Mouse (Mus musculus): ENCODE measurements at regions not wholly inside any gene's neighbourhood (a gene's known extent, or its start where the extent isn't known, plus 50 kb on each side); places are given as distances from the start of the nearest gene placed in this dataset.

DNA sequence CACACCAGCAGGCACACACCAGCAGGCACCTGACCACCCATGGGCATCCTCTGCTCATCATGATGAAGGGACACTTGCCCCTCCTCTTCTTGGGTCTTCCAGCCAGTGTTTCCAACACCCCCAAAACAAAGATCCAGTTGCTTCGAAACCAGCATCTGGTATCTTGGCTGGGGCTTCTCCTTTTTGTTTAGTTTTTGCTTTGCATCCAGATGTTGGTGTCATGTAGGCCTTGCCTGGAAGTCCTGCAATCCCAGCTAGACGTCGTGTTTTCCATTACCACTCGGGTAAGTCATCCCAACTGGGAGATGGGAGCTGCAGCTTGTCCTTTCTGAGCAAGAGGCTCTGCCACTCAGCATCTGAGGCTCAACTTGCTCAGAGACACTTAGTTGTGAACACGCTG is 70.6 kb upstream of the Tspan2 start:
- TF ChIP-seq MYOD1 (IDR thresholded peaks at IDR 0.05; ENCODE audit: control insufficient read depth, insufficient read length, low read depth) (no peak), CTCF (IDR thresholded peaks at IDR 0.05; ENCODE audit: control insufficient read depth, insufficient read depth, insufficient read length) (no peak), MAX (IDR thresholded peaks at IDR 0.05) (no peak), MYOG (IDR thresholded peaks at IDR 0.05; ENCODE audit: control insufficient read depth, extremely low read depth, insufficient read length) (no peak)
- Histone ChIP-seq H3ac (ENCODE audit: control insufficient read depth, insufficient read length, low read depth) (no peak overlapping the region), H3K27me3 (ENCODE audit: control insufficient read depth, insufficient read depth, insufficient read length) (no peaks in the 10 kb centered on the region), H3K79me3 (ENCODE audit: low read depth) (no peaks in the 10 kb centered on the region), H3K4me3 (ENCODE audit: insufficient read depth, poor library complexity, severe bottlenecking) (no peak overlapping the region), H3K79me2 (ENCODE audit: control insufficient read depth, insufficient read depth) (no peaks in the 10 kb centered on the region), H3K36me3 (ENCODE audit: control insufficient read depth, insufficient read depth) (no peaks in the 10 kb centered on the region)

DNA sequence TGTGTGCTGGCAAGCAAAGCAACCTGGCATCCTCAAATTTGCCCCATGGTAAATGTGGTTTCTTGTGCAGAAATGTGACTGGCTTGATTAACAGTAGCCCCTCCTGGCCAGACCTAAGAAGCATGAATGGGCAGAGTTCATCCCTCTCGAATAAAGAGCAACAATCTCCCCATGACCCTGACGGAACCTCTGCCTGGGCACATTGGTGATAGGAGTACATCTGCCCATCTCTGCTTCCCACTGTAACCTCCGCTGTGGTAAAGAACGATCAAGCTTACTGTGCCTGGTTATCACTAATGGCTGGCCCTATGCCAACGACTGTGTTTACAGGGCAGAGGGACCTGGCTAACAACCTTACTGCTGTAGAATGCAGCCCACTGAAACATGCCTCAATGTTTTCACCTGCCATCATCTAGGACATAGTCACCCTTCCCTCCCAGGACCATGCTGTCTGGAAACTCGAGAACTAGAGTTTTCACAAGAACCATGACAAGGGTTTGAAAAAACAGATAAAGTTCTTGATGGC is 69.6 kb upstream of the Tspan2 start:
- no peaks in the 10 kb centered on the region for H3K27me3 ChIP-seq (ENCODE audit: control insufficient read depth, insufficient read depth, insufficient read length)
- H3ac ChIP-seq (ENCODE audit: control insufficient read depth, insufficient read length, low read depth), result no peak overlapping the region
- H3K79me2 ChIP-seq (ENCODE audit: control insufficient read depth, insufficient read depth), result no peaks in the 10 kb centered on the region
- no peaks in the 10 kb centered on the region for H3K36me3 ChIP-seq (ENCODE audit: control insufficient read depth, insufficient read depth)
- TF ChIP-seq FOSL1 (IDR thresholded peaks at IDR 0.05; ENCODE audit: insufficient read depth, low read length, poor library complexity, severe bottlenecking) (no peak), MYOD1 (IDR thresholded peaks at IDR 0.05; ENCODE audit: control insufficient read depth, insufficient read length, low read depth) (no peak), MYOG (IDR thresholded peaks at IDR 0.05; ENCODE audit: control insufficient read depth, extremely low read depth, insufficient read length) (no peak), CEBPB (IDR thresholded peaks at IDR 0.05; ENCODE audit: low read depth) (no peak), USF1 (IDR thresholded peaks at IDR 0.05; ENCODE audit: low read depth) (no peak), CTCF (IDR thresholded peaks at IDR 0.05; ENCODE audit: control insufficient read depth, insufficient read depth, insufficient read length) (no peak), MAX (IDR thresholded peaks at IDR 0.05) (no peak)
- no peaks in the 10 kb centered on the region for H3K79me3 ChIP-seq (ENCODE audit: low read depth)
- H3K4me3 ChIP-seq (ENCODE audit: insufficient read depth, poor library complexity, severe bottlenecking), result no peak overlapping the region

DNA sequence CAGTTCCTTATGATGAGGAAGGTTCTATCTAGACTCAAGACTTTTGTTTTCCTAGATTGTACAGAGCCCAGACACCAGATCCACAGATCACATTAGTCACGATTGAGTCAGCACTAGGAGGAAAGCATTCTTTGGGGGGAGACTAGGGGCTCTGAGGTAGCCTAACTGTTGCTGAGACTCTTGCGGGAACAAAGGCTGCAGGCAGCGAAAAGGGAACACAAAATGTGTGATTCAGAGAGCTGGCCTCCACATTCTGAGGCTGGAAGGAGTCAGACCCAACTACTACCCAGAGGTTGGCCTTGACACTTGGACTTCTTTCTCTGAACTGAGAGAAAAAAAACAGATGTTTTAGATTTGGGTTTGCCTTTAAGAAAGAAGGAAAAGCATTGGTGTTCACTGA is 66.5 kb upstream of the Tspan2 start:
- no peaks in the 10 kb centered on the region for H3K79me3 ChIP-seq (ENCODE audit: low read depth)
- TF ChIP-seq FOSL1 (IDR thresholded peaks at IDR 0.05; ENCODE audit: insufficient read depth, low read length, poor library complexity, severe bottlenecking), result peak; percentile 62
- TF ChIP-seq MAX (IDR thresholded peaks at IDR 0.05), result no peak
- no peaks in the 10 kb centered on the region for H3K36me3 ChIP-seq (ENCODE audit: control insufficient read depth, insufficient read depth)
- no peak overlapping the region for H3K4me3 ChIP-seq (ENCODE audit: insufficient read depth, poor library complexity, severe bottlenecking)
- H3K27me3 ChIP-seq (ENCODE audit: control insufficient read depth, insufficient read depth, insufficient read length), result no peaks in the 10 kb centered on the region
- no peak overlapping the region for H3ac ChIP-seq (ENCODE audit: control insufficient read depth, insufficient read length, low read depth)
- H3K79me2 ChIP-seq (ENCODE audit: control insufficient read depth, insufficient read depth), result no peaks in the 10 kb centered on the region

- TF ChIP-seq MYOG (IDR thresholded peaks at IDR 0.05; ENCODE audit: control insufficient read depth, extremely low read depth, insufficient read length) (no peak), FOSL1 (IDR thresholded peaks at IDR 0.05; ENCODE audit: insufficient read depth, low read length, poor library complexity, severe bottlenecking) (no peak), MAX (IDR thresholded peaks at IDR 0.05) (no peak), MYOD1 (IDR thresholded peaks at IDR 0.05; ENCODE audit: control insufficient read depth, insufficient read length, low read depth) (no peak), CTCF (IDR thresholded peaks at IDR 0.05; ENCODE audit: control insufficient read depth, insufficient read depth, insufficient read length) (no peak), USF1 (IDR thresholded peaks at IDR 0.05; ENCODE audit: low read depth) (no peak), CEBPB (IDR thresholded peaks at IDR 0.05; ENCODE audit: low read depth) (no peak)
- no peak overlapping the region for H3K4me3 ChIP-seq (ENCODE audit: insufficient read depth, poor library complexity, severe bottlenecking)
Observed at GRCm38 (mm10) chr3:102668556-102668955, 65.8 kb upstream of the Tspan2 start.

GRCm38 (mm10) chr3:102669951-102670350 is 64.4 kb upstream of the Tspan2 start:
- H3K27me3 ChIP-seq (ENCODE audit: control insufficient read depth, insufficient read depth, insufficient read length), result no peaks in the 10 kb centered on the region

More at GRCm38 (mm10) chr3:102668556-102668955, 65.8 kb upstream of the Tspan2 start:
- Histone ChIP-seq H3ac (ENCODE audit: control insufficient read depth, insufficient read length, low read depth) (no peak overlapping the region), H3K27me3 (ENCODE audit: control insufficient read depth, insufficient read depth, insufficient read length) (no peaks in the 10 kb centered on the region), H3K79me3 (ENCODE audit: low read depth) (no peaks in the 10 kb centered on the region), H3K36me3 (ENCODE audit: control insufficient read depth, insufficient read depth) (no peaks in the 10 kb centered on the region), H3K79me2 (ENCODE audit: control insufficient read depth, insufficient read depth) (no peaks in the 10 kb centered on the region)

DNA sequence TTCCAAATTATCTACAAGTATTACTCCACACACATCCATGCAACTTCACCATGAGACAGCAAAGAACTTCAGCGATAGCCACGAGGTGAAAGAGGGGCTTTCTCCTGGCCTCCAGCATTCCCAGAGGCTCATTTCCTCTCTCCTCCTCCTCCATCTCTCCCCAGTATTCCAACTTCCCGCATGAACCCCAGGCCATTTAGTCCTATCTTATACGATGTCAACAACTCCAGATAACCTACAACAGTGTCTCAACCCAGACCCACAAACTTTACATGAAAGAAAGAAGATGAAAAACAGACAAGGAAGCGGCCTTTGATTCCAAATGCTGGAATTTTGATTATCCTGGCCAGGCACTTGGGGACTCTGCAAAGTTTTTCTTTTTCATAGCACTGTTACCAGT is 63.8 kb upstream of the Tspan2 start:
- no peak overlapping the region for H3ac ChIP-seq (ENCODE audit: control insufficient read depth, insufficient read length, low read depth)
- TF ChIP-seq FOSL1 (IDR thresholded peaks at IDR 0.05; ENCODE audit: insufficient read depth, low read length, poor library complexity, severe bottlenecking), result no peak
- TF ChIP-seq MAX (IDR thresholded peaks at IDR 0.05), result no peak
- no peak for TF ChIP-seq MYOG (IDR thresholded peaks at IDR 0.05; ENCODE audit: control insufficient read depth, extremely low read depth, insufficient read length)
- TF ChIP-seq CEBPB (IDR thresholded peaks at IDR 0.05; ENCODE audit: low read depth), result no peak
- no peak for TF ChIP-seq USF1 (IDR thresholded peaks at IDR 0.05; ENCODE audit: low read depth)
- TF ChIP-seq CTCF (IDR thresholded peaks at IDR 0.05; ENCODE audit: control insufficient read depth, insufficient read depth, insufficient read length), result no peak
- no peak for TF ChIP-seq MYOD1 (IDR thresholded peaks at IDR 0.05; ENCODE audit: control insufficient read depth, insufficient read length, low read depth)
- H3K27me3 ChIP-seq (ENCODE audit: control insufficient read depth, insufficient read depth, insufficient read length), result no peaks in the 10 kb centered on the region

More at GRCm38 (mm10) chr3:102669951-102670350, 64.4 kb upstream of the Tspan2 start:
- no peak overlapping the region for H3ac ChIP-seq (ENCODE audit: control insufficient read depth, insufficient read length, low read depth)
- no peak for TF ChIP-seq CEBPB (IDR thresholded peaks at IDR 0.05; ENCODE audit: low read depth)
- no peak for TF ChIP-seq MYOD1 (IDR thresholded peaks at IDR 0.05; ENCODE audit: control insufficient read depth, insufficient read length, low read depth)
- TF ChIP-seq USF1 (IDR thresholded peaks at IDR 0.05; ENCODE audit: low read depth), result no peak
- no peak for TF ChIP-seq MYOG (IDR thresholded peaks at IDR 0.05; ENCODE audit: control insufficient read depth, extremely low read depth, insufficient read length)
- no peak for TF ChIP-seq CTCF (IDR thresholded peaks at IDR 0.05; ENCODE audit: control insufficient read depth, insufficient read depth, insufficient read length)
- TF ChIP-seq MAX (IDR thresholded peaks at IDR 0.05), result no peak
- TF ChIP-seq FOSL1 (IDR thresholded peaks at IDR 0.05; ENCODE audit: insufficient read depth, low read length, poor library complexity, severe bottlenecking), result no peak
- H3K79me2 ChIP-seq (ENCODE audit: control insufficient read depth, insufficient read depth), result no peaks in the 10 kb centered on the region
- no peaks in the 10 kb centered on the region for H3K79me3 ChIP-seq (ENCODE audit: low read depth)
- H3K36me3 ChIP-seq (ENCODE audit: control insufficient read depth, insufficient read depth), result no peaks in the 10 kb centered on the region
- no peak overlapping the region for H3K4me3 ChIP-seq (ENCODE audit: insufficient read depth, poor library complexity, severe bottlenecking)

More for the DNA sequence above, 63.8 kb upstream of the Tspan2 start:
- Histone ChIP-seq H3K4me3 (ENCODE audit: insufficient read depth, poor library complexity, severe bottlenecking) (no peak overlapping the region), H3K36me3 (ENCODE audit: control insufficient read depth, insufficient read depth) (no peaks in the 10 kb centered on the region), H3K79me3 (ENCODE audit: low read depth) (no peaks in the 10 kb centered on the region), H3K79me2 (ENCODE audit: control insufficient read depth, insufficient read depth) (no peaks in the 10 kb centered on the region)
